Mouse (Mus musculus): ENCODE data around the gene Nudt8.

DNA sequence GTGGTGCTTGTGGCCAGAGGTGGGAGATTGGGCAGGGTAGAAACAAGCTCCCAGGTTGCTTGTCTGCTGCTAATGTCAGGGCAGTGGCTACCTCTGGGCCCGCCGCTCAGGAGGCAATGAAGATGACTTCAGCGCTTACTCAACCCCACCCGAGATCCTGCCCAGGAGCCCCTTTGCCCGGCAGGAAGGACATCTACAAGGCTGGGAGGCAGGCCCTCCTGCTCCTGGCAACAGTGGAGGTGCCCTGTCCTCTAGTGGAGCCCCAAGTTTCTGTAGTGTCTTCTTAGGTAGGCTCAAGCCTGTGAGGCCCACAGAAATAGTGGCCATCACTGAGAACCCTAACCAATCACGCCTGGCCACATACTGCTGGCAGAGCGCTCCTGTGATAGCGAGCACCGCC is 4.7 kb downstream of the Nudt8 start:
- no peak for TF ChIP-seq EP300 (IDR thresholded peaks at IDR 0.05; ENCODE audit: low read depth)
- TF ChIP-seq CTCF (IDR thresholded peaks at IDR 0.05; ENCODE audit: low read depth), result no peak

All from liver, postnatal 0 days (tissue).